Mouse (Mus musculus): ENCODE results near the gene Prdm1.

Prdm1 gene

DNA sequence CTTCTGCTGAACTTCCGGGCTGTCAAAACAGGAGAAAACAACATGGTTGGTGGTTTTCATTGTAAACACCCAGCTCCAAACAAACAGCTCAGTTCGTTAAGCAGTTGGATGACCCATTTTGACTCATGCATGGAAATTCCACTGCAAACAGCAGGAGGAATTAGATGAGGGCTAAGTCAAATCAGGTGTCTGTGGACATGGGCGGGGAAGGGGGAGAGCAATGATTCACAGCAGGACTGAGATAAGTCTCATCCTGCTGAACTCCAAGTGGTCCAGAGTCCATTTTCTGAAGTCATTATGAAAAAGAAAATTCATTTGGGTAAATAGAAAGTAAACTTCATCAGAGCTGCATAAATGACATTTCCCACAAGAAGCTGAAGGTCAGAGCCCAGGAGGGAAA is 108.1 kb downstream of the Prdm1 start:
- no peak for DNase-seq (ENCODE audit: low spot score)

DNA sequence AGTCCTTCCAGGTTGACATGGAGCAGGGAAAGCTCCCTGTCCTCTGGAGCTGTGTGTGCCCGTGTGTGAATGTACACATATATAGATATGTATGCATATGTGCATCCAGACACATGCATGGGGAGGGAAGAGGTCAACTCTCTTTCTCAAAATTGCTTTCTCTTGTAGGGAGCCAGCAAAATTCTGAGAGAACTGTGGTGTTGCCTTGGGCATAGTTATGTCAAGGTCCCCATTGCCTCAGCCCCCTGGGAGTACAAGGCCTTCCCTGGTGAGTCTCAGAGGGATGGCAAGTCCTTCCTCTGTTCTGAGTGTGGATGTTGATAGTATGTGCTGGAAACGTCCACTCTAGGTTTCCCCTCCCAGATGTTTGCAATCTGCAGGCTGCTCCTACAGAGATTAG is 109.4 kb downstream of the Prdm1 start:
- DNase-seq (ENCODE audit: low spot score) = no peak

DNA sequence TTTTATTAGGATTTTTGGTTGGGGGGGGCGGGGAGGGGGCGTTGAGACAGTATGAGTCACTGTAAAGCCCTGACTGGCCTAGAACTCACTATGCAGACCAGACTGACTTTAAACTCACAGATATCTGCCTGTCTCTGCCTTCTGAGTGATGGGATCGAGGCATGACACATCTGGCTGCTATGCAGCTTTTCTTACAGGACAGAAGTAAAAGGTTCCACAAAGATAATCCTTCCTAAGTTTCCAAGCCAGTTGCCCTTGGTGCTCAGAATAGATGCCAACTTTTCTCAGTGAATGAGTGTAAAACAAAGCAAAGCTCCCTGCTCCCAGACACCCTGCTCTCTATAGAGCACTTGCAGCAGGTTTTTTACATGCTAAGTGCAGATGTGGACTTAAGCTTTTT is 112.7 kb downstream of the Prdm1 start:
- no peak for DNase-seq (ENCODE audit: low spot score)

DNA sequence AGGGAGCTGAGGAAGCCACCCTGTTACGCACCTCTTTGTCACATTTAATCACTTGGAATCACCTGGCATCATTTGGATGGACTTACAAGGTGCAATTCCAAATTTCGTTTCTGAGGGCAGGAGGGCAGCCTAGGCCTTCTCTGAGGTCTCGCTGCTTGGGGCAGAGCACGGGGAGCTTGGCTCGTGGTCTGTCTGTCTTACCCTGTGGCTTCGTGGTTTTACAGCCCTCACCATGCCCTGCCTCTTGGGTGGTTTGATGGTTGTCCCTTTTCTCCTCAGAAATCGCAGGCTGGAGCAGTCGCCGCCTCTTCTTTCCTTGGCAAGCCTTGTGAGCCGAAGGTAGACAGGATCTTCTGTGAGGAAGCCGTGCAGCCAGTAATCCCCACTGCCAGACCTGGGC is 118.3 kb downstream of the Prdm1 start:
- no peak for DNase-seq (ENCODE audit: low spot score)

DNA sequence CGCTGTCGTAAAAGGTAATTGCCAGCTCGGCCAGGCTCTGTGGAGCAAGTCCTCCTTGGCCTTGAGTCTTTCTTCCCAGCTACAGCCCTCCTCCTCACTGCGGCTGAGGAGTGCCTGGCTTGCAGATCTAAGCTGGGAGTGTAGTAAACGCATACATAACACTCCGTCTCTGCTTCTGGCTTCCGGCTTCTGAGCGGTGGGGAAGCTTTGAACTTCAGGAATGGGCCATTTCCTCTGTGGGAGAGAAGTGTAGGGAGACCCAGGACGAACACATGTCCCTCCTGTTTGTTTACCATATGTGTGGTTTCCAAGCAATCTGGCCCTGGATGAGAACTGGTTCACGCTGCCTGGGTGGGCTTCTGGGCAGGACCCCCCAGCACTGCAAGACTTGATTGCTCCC is 119.2 kb downstream of the Prdm1 start:
- DNase-seq (ENCODE audit: low spot score) = no peak

DNA sequence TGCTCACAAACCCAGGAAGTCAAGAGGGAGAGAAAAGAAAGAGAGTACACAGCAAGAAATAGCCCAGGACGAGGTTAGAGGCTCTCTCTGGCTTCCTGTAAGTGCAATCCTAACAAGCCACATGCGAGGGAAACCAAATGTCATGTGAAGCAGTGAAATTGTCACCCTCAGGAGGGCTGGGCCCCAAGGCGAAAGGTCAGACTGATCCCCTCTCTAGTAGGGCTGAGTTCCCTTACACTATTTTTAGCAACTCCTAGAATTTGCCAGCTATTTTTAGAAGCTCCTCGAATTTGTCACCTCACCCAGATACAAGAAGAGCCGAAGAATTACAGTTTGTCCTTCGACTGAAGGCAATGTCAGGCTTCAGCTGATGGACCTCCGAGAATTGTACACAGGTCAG is 124.9 kb downstream of the Prdm1 start:
- no peak for DNase-seq (ENCODE audit: low spot score)

DNA sequence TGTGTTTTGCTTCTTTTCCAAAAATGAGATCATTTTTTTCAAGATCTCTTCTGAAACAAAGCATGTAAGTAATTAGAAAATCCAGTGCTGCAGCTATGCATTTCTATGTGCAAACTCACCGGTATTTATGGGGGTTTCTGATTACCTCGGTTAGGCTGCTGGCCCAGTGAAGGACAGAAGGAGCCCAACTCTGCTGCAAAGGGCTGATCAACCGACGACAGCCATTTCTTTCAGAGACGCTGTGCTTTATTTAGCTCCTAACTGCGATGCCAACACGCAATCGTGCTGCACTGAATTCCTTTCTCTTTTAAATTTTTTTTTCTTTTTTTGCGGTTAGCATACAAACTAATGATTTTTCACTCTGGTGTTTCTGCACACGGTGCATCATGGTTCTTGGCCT is 126.7 kb downstream of the Prdm1 start:
- no peak for DNase-seq (ENCODE audit: low spot score)

DNA sequence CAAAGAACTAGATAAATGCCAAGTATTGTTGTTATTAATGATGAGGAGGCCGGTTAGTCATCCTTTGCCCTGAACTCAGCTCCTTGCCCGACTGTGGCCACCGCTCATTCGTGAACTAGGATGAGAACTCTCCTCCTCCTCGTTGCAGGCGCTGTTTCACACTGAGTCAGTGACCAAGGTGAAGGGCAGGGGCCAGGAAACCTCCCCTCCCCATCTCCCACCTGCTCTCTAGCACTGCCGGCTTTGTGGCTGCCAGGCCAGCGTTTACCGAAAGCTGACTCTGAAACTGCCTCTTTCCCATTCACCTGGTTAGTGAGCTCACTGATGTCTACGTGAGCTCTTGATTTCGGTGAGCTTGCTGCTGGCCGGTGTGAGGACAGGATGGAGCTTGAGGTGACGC is 127.7 kb downstream of the Prdm1 start:
- DNase-seq (ENCODE audit: low spot score) = no peak

DNA sequence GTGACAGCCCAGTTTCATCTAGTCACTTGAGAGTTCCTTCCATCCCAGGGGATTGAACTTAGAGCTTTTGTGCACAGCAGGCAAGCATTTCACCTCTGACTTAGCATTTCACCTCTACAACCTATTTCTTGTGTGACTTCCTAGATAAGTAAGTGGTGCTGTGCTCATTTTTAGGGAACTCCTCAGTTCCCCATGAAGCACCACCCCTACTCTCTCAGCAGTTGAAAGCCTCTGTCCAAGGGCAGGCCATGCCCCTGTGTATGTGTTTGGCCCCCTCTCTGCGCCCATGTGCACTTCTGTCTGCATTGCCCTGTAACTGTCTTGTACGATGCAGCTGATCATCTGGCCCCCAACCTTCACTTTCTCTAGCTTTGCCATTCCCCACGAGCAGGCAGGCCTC is 128.2 kb downstream of the Prdm1 start:
- no peak for DNase-seq (ENCODE audit: low spot score)

DNA sequence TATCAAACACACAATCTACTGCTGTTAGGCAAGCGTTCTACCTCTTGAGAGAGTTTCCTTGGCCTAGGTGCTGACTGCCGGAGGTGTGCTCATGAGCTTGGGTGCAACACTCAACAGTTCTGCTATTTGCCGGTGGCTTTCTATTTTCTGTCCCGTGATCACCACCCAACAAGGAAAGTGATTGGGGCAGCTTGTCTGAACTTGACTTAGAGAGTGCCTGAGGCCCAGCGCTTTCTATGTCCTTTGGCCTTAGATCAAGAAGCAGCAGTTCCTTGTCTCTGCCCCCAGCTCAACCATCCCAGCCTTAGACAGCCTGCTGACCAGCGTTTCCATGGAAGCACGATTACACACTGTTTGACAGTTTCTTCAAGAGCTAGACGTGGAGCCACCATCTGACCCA is 135.4 kb downstream of the Prdm1 start:
- no peak for DNase-seq (ENCODE audit: low spot score)

DNA sequence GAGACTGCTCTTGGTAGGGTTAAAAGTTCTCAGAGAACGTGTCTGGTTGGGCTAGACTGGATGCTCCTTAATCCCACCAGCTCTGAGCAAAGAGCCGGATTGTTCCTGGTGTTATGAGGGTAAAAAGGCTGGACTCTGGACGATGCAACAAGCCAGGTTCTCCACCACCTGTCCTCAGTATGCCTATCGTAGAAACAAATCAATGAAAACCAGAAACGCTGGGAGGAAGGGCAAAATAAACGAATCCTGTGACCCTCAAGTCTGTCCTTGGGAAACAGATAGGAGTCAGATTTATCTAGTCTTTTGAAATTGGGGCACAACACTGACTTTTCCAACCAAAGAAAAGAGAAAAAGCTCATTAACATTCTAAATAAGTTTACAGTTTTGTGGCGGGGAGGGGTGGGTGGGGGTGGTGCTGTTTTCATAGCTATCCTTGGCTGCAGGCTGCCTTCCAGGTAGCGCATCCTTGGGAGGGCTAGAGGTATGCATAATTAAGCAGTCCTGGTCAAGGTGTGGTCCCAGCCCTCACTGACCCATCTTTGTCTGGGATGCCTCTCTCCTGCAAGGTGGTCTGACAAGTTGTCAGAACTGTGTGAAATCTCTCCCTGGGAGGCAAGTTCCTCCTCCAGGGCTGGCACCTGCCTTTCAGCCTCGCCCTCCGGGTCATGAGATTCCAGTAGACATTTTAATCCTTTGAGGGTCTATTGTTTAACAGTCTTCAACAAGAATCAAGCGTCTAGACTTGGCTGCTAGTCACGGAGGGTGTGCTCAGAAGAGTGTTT is 136.6 kb downstream of the Prdm1 start:
- no peak for DNase-seq (ENCODE audit: low spot score)

DNA sequence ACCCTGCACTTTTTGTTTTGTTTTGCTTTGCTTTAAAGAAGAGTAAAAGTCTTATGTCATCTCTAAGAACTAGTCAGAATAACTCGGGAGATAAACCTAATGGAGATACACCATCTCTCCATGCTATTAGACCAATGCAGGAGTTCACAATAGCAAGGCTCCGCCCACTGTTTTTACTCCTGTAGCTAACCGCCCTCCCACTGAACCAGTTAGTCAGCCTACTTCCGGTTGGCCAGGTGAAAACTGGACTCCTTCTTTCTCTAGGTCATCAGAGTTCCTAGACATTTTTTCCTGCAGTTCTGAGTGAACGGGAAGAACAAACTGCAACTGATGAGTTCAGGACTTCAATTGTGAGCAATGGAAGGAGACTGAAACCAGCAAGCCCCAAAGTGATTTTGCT is 138.0 kb downstream of the Prdm1 start:
- no peak for DNase-seq (ENCODE audit: low spot score)

DNA sequence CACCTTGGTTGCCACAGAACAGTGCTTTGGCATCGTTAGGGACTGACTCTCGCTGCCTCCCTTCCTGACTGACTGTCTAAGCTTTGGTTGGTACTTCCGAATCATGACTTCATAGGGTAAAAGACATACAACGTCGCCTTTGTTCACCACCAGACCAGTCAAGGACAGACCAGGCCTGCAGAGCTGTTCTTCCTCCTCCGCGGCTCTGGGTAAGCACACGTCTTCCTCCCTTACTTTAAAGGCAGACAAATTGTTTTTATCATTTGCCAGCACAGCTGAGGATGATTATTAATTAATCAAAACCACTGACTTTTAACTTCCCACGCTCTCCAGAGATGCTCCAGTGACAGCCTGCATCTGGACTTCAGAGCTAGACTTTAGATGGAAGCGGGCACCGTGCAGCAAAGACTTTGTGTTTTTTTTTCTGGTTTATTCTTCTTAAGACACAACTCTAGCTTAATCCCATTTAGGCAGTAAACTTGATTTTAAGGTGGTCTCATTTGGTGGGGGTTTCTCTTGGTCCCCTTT is 139.5 kb downstream of the Prdm1 start:
- no peak for DNase-seq (ENCODE audit: low spot score)

Measured in ovary, postnatal 10 days (tissue).